Mouse (Mus musculus) G1E (cell line): Measurements from ENCODE around the gene Paqr5. TPM values are rescaled to one million over a fixed set of nuclear protein-coding genes. Genes with fewer than 3 reads are reported as not detected.

Experiments
- ATAC-seq: 2 replicates; pipeline ENCODE4 v1.8.0; 2016; ENCODE audit warnings: mild to moderate bottlenecking; ENCODE audit not compliant: insufficient number of reproducible peaks, poor library complexity, low FRiP score, severe bottlenecking; ENCODE audit errors: extremely low read depth
- DNase-seq: peaks from one replicate; pipeline ENCODE4 v3.0.0; 2012; ENCODE audit warnings: low spot score
- H3K27me3 ChIP-seq: 2 replicates; pipeline ENCODE4 v1.6.1; 2012; ENCODE audit warnings: mild to moderate bottlenecking, low read length, inconsistent platforms; ENCODE audit not compliant: insufficient read depth
- H3K36me3 ChIP-seq: replicated peaks from 2 replicates; pipeline ENCODE3; 2012; ENCODE audit warnings: mild to moderate bottlenecking, inconsistent platforms
- H3K4me1 ChIP-seq: 2 replicates; pipeline ENCODE4 v1.6.1; 2012; ENCODE audit warnings: low read depth, low read length, inconsistent platforms, mixed read lengths; ENCODE audit not compliant: insufficient read depth
- H3K4me3 ChIP-seq: 2 replicates; pipeline ENCODE4 v1.5.1; 2012; ENCODE audit warnings: low read depth, mild to moderate bottlenecking, inconsistent platforms, low read length, moderate library complexity, mixed read lengths
- H3K9me3 ChIP-seq: replicated peaks from 2 replicates; pipeline ENCODE4 v1.6.1; 2012; ENCODE audit warnings: inconsistent platforms
- CTCF ChIP-seq: IDR thresholded peaks from 2 replicates; pipeline ENCODE4 v1.5.1; 2012; ENCODE audit warnings: low read depth, low read length, inconsistent platforms, mixed read lengths
- GATA1 ChIP-seq: IDR thresholded peaks from 2 replicates; pipeline ENCODE4 v1.6.1; 2012; ENCODE audit warnings: borderline replicate concordance, low read length, inconsistent platforms, mixed read lengths
- GATA2 ChIP-seq: IDR thresholded peaks from 2 replicates; pipeline ENCODE4 v1.6.1; 2012; ENCODE audit warnings: low read depth, low read length, inconsistent platforms, borderline replicate concordance
- POLR2AphosphoS5 ChIP-seq: IDR thresholded peaks from 2 replicates; pipeline ENCODE4 v1.6.1; 2012; ENCODE audit warnings: low read depth, low read length, inconsistent platforms; ENCODE audit not compliant: insufficient replicate concordance
- TAL1 ChIP-seq: conservative IDR thresholded peaks from 2 replicates; pipeline ENCODE4 v1.6.1; 2012; ENCODE audit warnings: low read depth, low read length, inconsistent platforms, mixed read lengths
- polyA plus RNA-seq: library from polyadenylated mRNA; stranded (reverse); fragments of >175 nt; gene quantifications from 2 replicates; pipeline ENCODE4 v1.2.3, GENCODE M21; 2012
- total RNA-seq, 2 experiments: library from RNA; stranded (forward) in 1 of 2; stranded (reverse) in 1 of 2; fragments of 200-1000 nt in 1 of 2; fragments of >200 nt in 1 of 2; fragmentation: Nextera tagmentation in 1 of 2; gene quantifications; 2 replicates each; pipeline ENCODE4 v1.2.3; 2014 to 2017

The Paqr5 gene
- total RNA-seq (2014; fragmentation: Nextera tagmentation): not detected in 2 replicates
- total RNA-seq (2017): 0.06 and 0.22 TPM in 2 replicates
- not detected in 2 replicates for polyA plus RNA-seq

DNA sequence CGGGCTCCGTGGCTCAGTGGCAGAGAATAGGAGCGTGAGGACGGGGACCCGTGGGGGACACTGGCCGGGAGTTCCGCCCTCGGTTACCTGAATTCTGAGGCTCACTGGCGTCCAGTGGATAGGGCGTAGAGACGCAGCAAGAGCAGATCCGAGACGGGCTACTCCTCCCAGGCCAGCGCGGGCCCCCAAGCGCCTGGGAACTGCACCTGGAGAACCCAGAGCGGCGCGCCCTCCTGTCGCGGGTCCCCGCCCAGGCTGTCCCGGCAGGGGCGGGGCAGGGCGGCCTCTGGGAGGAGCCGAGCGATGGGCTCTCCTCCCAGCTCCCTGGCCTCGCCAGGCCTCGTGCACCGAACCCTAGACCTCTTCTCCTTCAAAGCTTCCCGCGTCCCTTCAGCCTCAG, at the start of gene Paqr5:
Gene Paqr5, minus strand, starts transcription at position 257 of the 400 bp plus-strand sequence.
- Histone ChIP-seq H3K36me3 (no peaks in the 10 kb centered on the region), H3K4me1 (peaks cover 6% of the 10 kb centered on the region), H3K4me3 (peak within 1 kb of the TSS; percentile 1; the same call in 1 of the 2 replicates), H3K27me3 (peaks cover 59% of the 10 kb centered on the region), H3K9me3 (no peaks in the 10 kb centered on the region)
- ATAC-seq: no peak
- peak; percentile 15 for DNase-seq
- TF ChIP-seq GATA2: no peak

- no peak overlapping the region for H3K4me3 ChIP-seq
- no peaks in the 10 kb centered on the region for H3K4me1 ChIP-seq
- DNase-seq: no peak
Measured at GRCm38 (mm10) chr9:62062234-62062633, 35.6 kb upstream of the Paqr5 start.

DNA sequence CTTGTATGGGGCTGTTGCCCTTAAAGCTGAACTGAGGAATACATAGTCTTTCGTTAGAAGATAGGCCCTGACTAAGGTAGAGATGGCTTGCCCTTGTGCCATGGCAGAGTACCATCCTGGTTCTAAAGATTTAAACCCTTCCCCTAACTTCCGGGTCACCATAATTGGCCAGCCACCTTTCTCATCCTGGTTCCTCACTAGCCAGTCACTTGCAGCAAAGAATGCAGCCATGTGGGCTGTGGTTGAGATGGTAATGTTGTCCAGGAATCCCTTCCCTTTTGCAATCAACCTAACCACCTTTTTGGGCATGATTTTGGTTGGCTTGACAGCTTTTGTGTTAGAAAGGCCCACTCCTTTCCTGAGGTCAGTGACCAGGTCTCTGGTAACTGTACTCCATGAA, 33.8 kb upstream of the Paqr5 start:
- Histone ChIP-seq H3K4me1 (no peaks in the 10 kb centered on the region), H3K36me3 (peaks cover 29% of the 10 kb centered on the region), H3K27me3 (no peaks in the 10 kb centered on the region), H3K9me3 (no peaks in the 10 kb centered on the region), H3K4me3 (no peak overlapping the region)
- DNase-seq: no peak
- ATAC-seq: no peak
- TF ChIP-seq TAL1 (no peak), GATA2 (no peak), GATA1 (no peak), POLR2AphosphoS5 (no peak), CTCF (no peak)

More at GRCm38 (mm10) chr9:62062234-62062633, 35.6 kb upstream of the Paqr5 start:
- Histone ChIP-seq H3K27me3 (no peaks in the 10 kb centered on the region), H3K36me3 (peaks cover 27% of the 10 kb centered on the region), H3K9me3 (no peaks in the 10 kb centered on the region)
- no peak for ATAC-seq
- TF ChIP-seq CTCF: no peak
- TF ChIP-seq POLR2AphosphoS5: no peak
- no peak for TF ChIP-seq GATA1
- TF ChIP-seq TAL1: no peak
- no peak for TF ChIP-seq GATA2

- no peaks in the 10 kb centered on the region for H3K9me3 ChIP-seq
- H3K36me3 ChIP-seq: peaks cover 29% of the 10 kb centered on the region
- H3K4me3 ChIP-seq: no peak overlapping the region
- no peak for DNase-seq
- H3K27me3 ChIP-seq: no peaks in the 10 kb centered on the region
- no peak for ATAC-seq
- no peaks in the 10 kb centered on the region for H3K4me1 ChIP-seq
- TF ChIP-seq TAL1: no peak
- TF ChIP-seq GATA1: no peak
- no peak for TF ChIP-seq GATA2
- TF ChIP-seq CTCF: no peak
- TF ChIP-seq POLR2AphosphoS5: no peak
Measured at GRCm38 (mm10) chr9:62059941-62060340, 33.3 kb upstream of the Paqr5 start.

GRCm38 (mm10) chr9:62057881-62058506, 31.3 kb upstream of the Paqr5 start:
- TF ChIP-seq GATA2 (no peak), CTCF (no peak), GATA1 (no peak), TAL1 (no peak), POLR2AphosphoS5 (no peak)
- no peaks in the 10 kb centered on the region for H3K4me1 ChIP-seq
- ATAC-seq: no peak

DNA sequence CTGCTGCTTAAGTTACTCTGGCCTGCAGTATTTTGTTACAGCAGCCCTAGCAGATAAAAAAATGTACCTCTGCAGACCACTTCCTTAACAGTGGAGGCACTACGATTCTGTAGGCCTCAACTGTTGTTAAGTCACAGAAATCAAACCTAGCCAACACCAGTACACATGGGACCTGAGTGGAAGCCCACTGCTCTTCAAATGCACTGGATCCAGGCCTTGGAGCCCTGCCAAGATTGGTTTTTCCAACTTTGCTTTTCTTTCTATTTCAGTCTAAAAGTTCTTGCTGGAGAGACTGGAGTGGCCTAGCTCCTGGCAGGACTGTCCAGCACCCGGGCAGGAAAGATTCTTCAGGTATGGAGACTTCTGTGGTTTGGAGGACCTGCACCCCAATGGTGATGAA, 29.6 kb upstream of the Paqr5 start:
- Histone ChIP-seq H3K4me3 (no peak overlapping the region), H3K36me3 (peaks cover 29% of the 10 kb centered on the region), H3K27me3 (no peaks in the 10 kb centered on the region), H3K4me1 (no peaks in the 10 kb centered on the region), H3K9me3 (no peaks in the 10 kb centered on the region)
- no peak for TF ChIP-seq GATA1
- DNase-seq (no peak), ATAC-seq (no peak)

More at GRCm38 (mm10) chr9:62057881-62058506, 31.3 kb upstream of the Paqr5 start:
- H3K4me3 ChIP-seq: no peak overlapping the region
- H3K27me3 ChIP-seq: no peaks in the 10 kb centered on the region
- no peaks in the 10 kb centered on the region for H3K9me3 ChIP-seq
- no peak for DNase-seq
- peaks cover 29% of the 10 kb centered on the region for H3K36me3 ChIP-seq
